Mouse (Mus musculus) right cerebral cortex, postnatal 14 days (tissue): ENCODE results near the gene Gm48552.

Source experiments
- DNase-seq: peaks from one replicate; pipeline ENCODE4 v3.0.0; 2022

The Gm48552 gene

GRCm38 (mm10) chr10:81433541-81434289 lies 44.9 kb downstream of the Gm48552 start:
- DNase-seq, result peak; percentile 21

GRCm38 (mm10) chr10:81434361-81435263 lies 45.8 kb downstream of the Gm48552 start:
- peak; percentile 9 for DNase-seq

GRCm38 (mm10) chr10:81435436-81435835 lies 46.6 kb downstream of the Gm48552 start:
- peak; percentile 77 for DNase-seq
